Mouse (Mus musculus) brain, embryonic 14.5 days (tissue): Measurements from ENCODE around the gene Gm49378. TPM values are rescaled to one million over a fixed set of nuclear protein-coding genes. Genes with fewer than 3 reads are reported as not detected.

ENCODE experiments used
- DNase-seq: peaks from one replicate; pipeline ENCODE4 v3.0.0-alpha.2; 2011; ENCODE audit warnings: low read depth
- CTCF ChIP-seq: fragments of 200-500 bp; IDR thresholded peaks from 2 replicates; pipeline ENCODE4 v1.5.1; 2012; ENCODE audit warnings: inconsistent platforms, mild to moderate bottlenecking, moderate library complexity, borderline replicate concordance; ENCODE audit not compliant: insufficient read depth, insufficient read length; ENCODE audit errors: extremely low read depth
- POLR2A ChIP-seq: fragments of 200-500 bp; IDR thresholded peaks from 2 replicates; pipeline ENCODE4 v1.6.1; 2012; ENCODE audit warnings: mild to moderate bottlenecking, inconsistent platforms, borderline replicate concordance; ENCODE audit not compliant: poor library complexity, insufficient read depth, insufficient read length, severe bottlenecking; ENCODE audit errors: extremely low read depth
- polyA plus RNA-seq: library from polyadenylated mRNA; depleted of rRNA; stranded (reverse); fragments of >200 nt; gene quantifications from 2 replicates; pipeline ENCODE4 v1.2.3, GENCODE M21; 2012

Gm49378 gene
- polyA plus RNA-seq, 1 experiment: 8.4 TPM

- TF ChIP-seq CTCF (no peak), POLR2A (no peak)
- DNase-seq: no peak
These were observed 13.8 kb upstream of the Gm49378 start for GRCm38 (mm10) chr14:55651528-55651927.

GRCm38 (mm10) chr14:55649884-55650283, 12.2 kb upstream of the Gm49378 start, which contains the start of gene Tssk4:
Gene Tssk4, plus strand, starts transcription at chr14:55650184.
- TF ChIP-seq CTCF (no peak), POLR2A (no peak)
- no peak for DNase-seq

DNA sequence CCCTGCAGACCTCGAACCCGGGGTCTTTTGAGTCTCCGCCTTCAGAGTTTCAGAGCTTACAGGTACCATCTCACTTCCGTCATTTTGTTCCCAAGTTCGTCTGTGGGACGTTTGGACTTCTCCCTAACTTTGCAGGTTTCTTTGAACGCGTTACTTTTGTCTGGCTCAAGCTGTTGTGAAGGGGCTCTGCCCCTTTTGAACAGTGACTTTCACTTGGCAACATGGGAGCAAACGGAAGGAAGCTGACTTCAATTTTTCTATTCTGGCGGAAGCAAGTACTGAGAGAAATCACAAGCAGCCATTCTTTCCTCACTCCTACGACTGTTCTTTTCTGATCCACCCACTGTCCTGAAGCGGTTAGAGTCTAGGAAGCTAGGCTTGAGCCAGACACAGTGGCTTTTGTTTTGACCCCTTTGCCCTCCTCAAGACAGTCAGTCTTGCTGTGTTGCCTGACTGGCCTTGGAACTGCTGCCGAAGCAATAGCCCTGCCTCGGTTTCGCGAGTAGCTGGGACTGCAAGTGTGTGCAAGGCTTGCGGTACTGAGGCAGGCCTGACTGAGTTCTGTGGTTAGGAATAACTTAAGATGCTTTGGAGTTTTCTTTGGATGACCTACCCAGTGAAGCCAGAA, 6.7 kb upstream of the Gm49378 start:
- DNase-seq: peak; percentile 6
- TF ChIP-seq POLR2A: no peak
- TF ChIP-seq CTCF: no peak

- peak; percentile 95 for DNase-seq
- TF ChIP-seq CTCF: no peak
- peak; percentile 52; the same call in 1 of the 2 replicates for TF ChIP-seq POLR2A
These were observed 5.6 kb upstream of the Gm49378 start, which contains the start of gene Tm9sf1 for GRCm38 (mm10) chr14:55643060-55643907. Gene Tm9sf1, minus strand, starts transcription at chr14:55643806.

DNA sequence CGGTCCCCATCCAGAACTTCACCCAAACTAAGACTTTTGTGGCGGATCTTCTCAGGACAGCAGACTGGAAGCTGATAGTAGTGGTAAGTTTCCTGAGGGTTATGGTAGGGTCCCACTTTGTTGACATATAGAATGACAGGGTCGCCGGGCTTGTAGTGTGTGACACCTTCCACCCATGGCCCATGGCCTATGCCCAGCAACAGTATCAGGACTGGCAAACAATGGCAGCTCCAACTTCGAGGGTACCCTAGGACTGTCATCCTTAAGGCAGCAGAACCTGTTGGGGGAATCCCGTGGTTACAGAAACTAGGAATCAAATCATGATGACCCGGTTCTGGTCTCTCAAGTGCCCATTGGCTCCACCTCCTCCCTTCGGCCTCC, 5.0 kb upstream of the Gm49378 start:
- no peak for DNase-seq
- no peak for TF ChIP-seq CTCF
- TF ChIP-seq POLR2A: no peak

- no peak for DNase-seq
- TF ChIP-seq POLR2A (no peak), CTCF (no peak)
These were observed 3.6 kb upstream of the Gm49378 start for GRCm38 (mm10) chr14:55641291-55641690.

DNA sequence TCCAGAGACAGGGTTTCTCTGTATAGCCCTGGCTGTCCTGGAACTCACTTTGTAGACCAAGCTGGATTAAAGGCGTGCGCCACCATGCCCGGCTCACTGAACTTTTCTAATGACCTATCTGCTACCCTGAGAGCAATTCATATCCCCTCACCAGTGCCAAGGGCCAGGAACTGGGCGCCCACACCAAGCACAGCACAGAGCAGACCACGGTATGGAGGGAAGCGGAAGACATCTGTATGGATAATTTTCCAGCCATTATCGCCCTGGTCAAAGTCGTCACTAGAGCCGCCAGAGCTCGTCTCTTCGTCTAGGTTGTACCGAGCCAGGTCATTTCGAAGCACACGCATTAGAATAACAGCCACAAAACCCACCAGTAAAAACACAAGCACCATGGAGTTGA, 3.1 kb upstream of the Gm49378 start:
- DNase-seq: no peak
- TF ChIP-seq CTCF (no peak), POLR2A (no peak)

DNA sequence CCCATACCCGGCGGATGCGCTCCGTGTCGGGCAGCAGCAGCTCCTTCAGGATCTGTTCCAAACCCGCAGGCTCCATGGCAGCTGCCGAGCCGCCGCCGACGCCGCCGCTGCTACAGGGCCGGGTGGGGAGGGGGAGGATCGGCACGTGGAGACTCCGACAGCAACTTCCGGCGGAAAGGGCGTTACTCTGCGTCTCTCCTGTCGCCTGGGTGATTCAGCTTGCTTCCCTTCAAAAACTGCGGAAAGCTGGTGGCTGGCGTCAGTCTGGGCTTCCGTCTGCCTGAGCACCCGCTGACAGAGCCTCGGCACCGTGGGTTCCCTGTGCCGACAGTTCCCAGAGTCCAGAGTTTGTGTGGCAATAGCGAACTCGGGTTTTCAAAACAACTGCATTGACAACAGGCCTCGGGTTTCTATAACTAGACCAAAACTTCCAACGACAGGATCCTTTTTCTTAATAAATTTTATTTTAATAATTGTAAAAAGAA, 2.1 kb downstream of the Gm49378 start, which contains the start of gene Ipo4:
TSS of gene Ipo4 (minus strand) at position 435 of the 485 bp plus-strand sequence.
- TF ChIP-seq CTCF (no peak), POLR2A (peak; percentile 32; the same call in 1 of the 2 replicates)
- peak; percentile 97 for DNase-seq

- TF ChIP-seq CTCF (no peak), POLR2A (no peak)
- no peak for DNase-seq
These were observed 2.7 kb downstream of the Gm49378 start for GRCm38 (mm10) chr14:55634874-55635522.

DNA sequence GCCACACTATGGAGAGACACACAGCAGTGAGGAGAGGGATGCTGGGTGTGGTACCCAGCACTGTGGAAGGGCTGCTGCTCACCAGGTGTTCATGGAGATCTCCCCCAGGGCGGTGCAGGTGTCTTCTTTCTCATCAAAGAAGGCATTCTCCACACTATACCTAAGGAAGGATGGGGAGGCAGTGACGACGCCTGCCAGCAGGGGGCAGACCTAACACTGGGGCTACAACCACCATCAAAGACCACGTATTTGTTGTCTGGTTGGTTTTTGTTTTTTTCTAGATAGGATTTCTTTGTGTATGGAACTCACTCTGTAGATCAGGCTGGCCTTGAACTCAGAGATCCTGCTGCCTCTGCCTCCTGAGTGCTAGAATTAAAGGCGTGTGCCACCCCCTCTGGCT, 8.4 kb downstream of the Gm49378 start:
- no peak for DNase-seq
- TF ChIP-seq CTCF (peak; percentile 76), POLR2A (no peak)

- DNase-seq: no peak
- TF ChIP-seq POLR2A: no peak
- TF ChIP-seq CTCF: no peak
These were observed 9.4 kb downstream of the Gm49378 start for GRCm38 (mm10) chr14:55628077-55628827.
